Comparison of ENCODE assay signal across 11 mouse cellular contexts in genomic region chr4:133199743-133200142, GRCm38 (mm10). TPM values are rescaled to one million over a fixed set of nuclear protein-coding genes. Genes with fewer than 3 reads are reported as not detected.
DNase-seq lines count a peak whose midpoint lies in the region; ATAC-seq lines count a peak whose summit lies in the region.
"Had no signal": no experiment of that assay in that cellular context is flagged by ENCODE, and none has a peak within 500 bp of the region (broad histone marks: within the 10 kb centered on the region; RNA-seq: fewer than 3 reads in every experiment).

No protein-coding gene starts in this region.

- no peaks in the 10 kb centered on the region for H3K9me3 ChIP-seq in hindbrain, embryonic 10.5 days
- H3K9me3 ChIP-seq in hindbrain, embryonic 13.5 days = no peaks in the 10 kb centered on the region
- H3K9me3 ChIP-seq in midbrain, embryonic 16.5 days (replicated peaks; ENCODE audit: control insufficient read depth, low read length, poor library complexity, severe bottlenecking) = no peaks in the 10 kb centered on the region
- no peaks in the 10 kb centered on the region for H3K9me3 ChIP-seq in midbrain, embryonic 11.5 days (ENCODE audit: control insufficient read depth, low read length)
- no peaks in the 10 kb centered on the region for H3K9me3 ChIP-seq in intestine, embryonic 16.5 days (ENCODE audit: control insufficient read depth, low read length)

- DNase-seq in hindbrain, embryonic 10.5 days (ENCODE audit: low spot score) = no peak
- no peak for DNase-seq in midbrain, embryonic 11.5 days (ENCODE audit: low spot score, missing footprints)
- no peak for DNase-seq in urinary bladder, postnatal 36 days (ENCODE audit: low spot score in 2 of 2)
- no peak for DNase-seq in gastrocnemius, postnatal 14 days
- DNase-seq: embryo, embryonic 11 days had no signal

- H3K27me3 ChIP-seq in hindbrain, embryonic 10.5 days (ENCODE audit: insufficient read depth, poor library complexity, severe bottlenecking) = peaks cover 6% of the 10 kb centered on the region; the same call in 1 of the 2 replicates
- H3K27me3 ChIP-seq in hindbrain, embryonic 13.5 days = no peaks in the 10 kb centered on the region
- no peaks in the 10 kb centered on the region for H3K27me3 ChIP-seq in midbrain, embryonic 16.5 days (ENCODE audit: control insufficient read depth, insufficient read depth, low read depth, low read length)
- no peaks in the 10 kb centered on the region for H3K27me3 ChIP-seq in midbrain, embryonic 11.5 days (ENCODE audit: control insufficient read depth, insufficient read depth, low read length)
- H3K27me3 ChIP-seq in intestine, embryonic 16.5 days (replicated peaks; ENCODE audit: control insufficient read depth, insufficient read depth, low read length) = no peaks in the 10 kb centered on the region

- no peak overlapping the region for H3K4me3 ChIP-seq in hindbrain, embryonic 10.5 days
- H3K4me3 ChIP-seq in hindbrain, embryonic 13.5 days = no peak overlapping the region
- H3K4me3 ChIP-seq in midbrain, embryonic 16.5 days (ENCODE audit: low read depth, low read length) = no peak overlapping the region
- H3K4me3 ChIP-seq in midbrain, embryonic 11.5 days (ENCODE audit: low read depth, low read length) = no peak overlapping the region
- H3K4me3 ChIP-seq in intestine, embryonic 16.5 days (ENCODE audit: low read length) = no peak overlapping the region

- no peak overlapping the region for H3K4me2 ChIP-seq in hindbrain, embryonic 13.5 days
- no peak overlapping the region for H3K4me2 ChIP-seq in midbrain, embryonic 16.5 days (ENCODE audit: low read length)
- no peak overlapping the region for H3K4me2 ChIP-seq in midbrain, embryonic 11.5 days
- H3K4me2 ChIP-seq in intestine, embryonic 16.5 days (ENCODE audit: low read depth, low read length) = no peak overlapping the region

- H3K9ac ChIP-seq in hindbrain, embryonic 13.5 days = no peak overlapping the region
- H3K9ac ChIP-seq in midbrain, embryonic 16.5 days (ENCODE audit: low read depth, low read length) = no peak overlapping the region
- H3K9ac ChIP-seq in midbrain, embryonic 11.5 days (ENCODE audit: low read length) = no peak overlapping the region
- H3K9ac ChIP-seq in intestine, embryonic 16.5 days (ENCODE audit: low read depth, low read length) = peak overlapping the region; percentile 49; the same call in 1 of the 2 replicates

- H3K4me1 ChIP-seq in hindbrain, embryonic 10.5 days (replicated peaks) = peaks cover 73% of the 10 kb centered on the region
- peaks cover 73% of the 10 kb centered on the region for H3K4me1 ChIP-seq in hindbrain, embryonic 13.5 days (replicated peaks)
- peaks cover 48% of the 10 kb centered on the region for H3K4me1 ChIP-seq in midbrain, embryonic 16.5 days (ENCODE audit: control insufficient read depth, insufficient read depth, low read length)
- H3K4me1 ChIP-seq in midbrain, embryonic 11.5 days (ENCODE audit: control insufficient read depth, insufficient read depth, low read length) = peaks cover 45% of the 10 kb centered on the region
- H3K4me1 ChIP-seq in intestine, embryonic 16.5 days (ENCODE audit: control insufficient read depth, insufficient read depth, low read length) = peaks cover 64% of the 10 kb centered on the region

- WGBS in hindbrain, embryonic 10.5 days = 63% methylated on average over 6 of the region's 6 CpGs
- WGBS in hindbrain, embryonic 13.5 days = 61% methylated on average over 6 of the region's 6 CpGs
- WGBS in midbrain, embryonic 16.5 days = 69% methylated on average over 6 of the region's 6 CpGs
- WGBS in midbrain, embryonic 11.5 days = 68% methylated on average over 6 of the region's 6 CpGs
- WGBS in intestine, embryonic 16.5 days = 65% methylated on average over 6 of the region's 6 CpGs

- peaks cover 27% of the 10 kb centered on the region for H3K36me3 ChIP-seq in hindbrain, embryonic 10.5 days
- H3K36me3 ChIP-seq in hindbrain, embryonic 13.5 days = peaks cover 12% of the 10 kb centered on the region
- H3K36me3 ChIP-seq in midbrain, embryonic 16.5 days (ENCODE audit: control insufficient read depth, insufficient read depth, low read length) = peaks cover 4% of the 10 kb centered on the region; the same call in 1 of the 2 replicates
- H3K36me3 ChIP-seq in midbrain, embryonic 11.5 days (ENCODE audit: control insufficient read depth, insufficient read depth, low read length) = peaks cover 4% of the 10 kb centered on the region; the same call in 1 of the 2 replicates
- no peaks in the 10 kb centered on the region; the same call in none of the 2 replicates for H3K36me3 ChIP-seq in intestine, embryonic 16.5 days (ENCODE audit: control insufficient read depth, insufficient read depth, low read length)

- intact Hi-C loops in gastrocnemius, postnatal 14 days (cut with DNase I; ENCODE audit: low total_unique reads) = loop anchor here (5.0 kb wide), 1 partner anchor 187 kb away; the partner anchor contains the start of gene Ahdc1

- ATAC-seq in hindbrain, embryonic 13.5 days (ENCODE audit: low FRiP score) = no peak
- no peak for ATAC-seq in midbrain, embryonic 16.5 days
- ATAC-seq in midbrain, embryonic 11.5 days (ENCODE audit: low FRiP score) = no peak
- no peak for ATAC-seq in intestine, embryonic 16.5 days

- H3K27ac ChIP-seq in hindbrain, embryonic 10.5 days = peak overlapping the region; percentile 64; the same call in 1 of the 2 replicates
- H3K27ac ChIP-seq in hindbrain, embryonic 13.5 days = no peak overlapping the region
- 0 out of 2 replicates have a peak overlapping the region, but pooled peaks have one; percentile 23 for H3K27ac ChIP-seq in midbrain, embryonic 16.5 days (ENCODE audit: low read length)
- no peak overlapping the region for H3K27ac ChIP-seq in midbrain, embryonic 11.5 days (ENCODE audit: low read depth, low read length)
- H3K27ac ChIP-seq in intestine, embryonic 16.5 days (ENCODE audit: low read length) = peak overlapping the region; percentile 88

RNA-seq across cellular contexts. Expression of gene Cd164l2, which starts 12.2 kb away (rescaled TPM):
- 1.1 and 2.2 TPM in 2 replicates for polyA plus RNA-seq in hindbrain, embryonic 10.5 days (2016; fragmentation: Nextera tagmentation; extraction: Ambion mirVana)
- polyA plus RNA-seq in hindbrain, embryonic 13.5 days (2015; fragmentation: Nextera tagmentation; extraction: Ambion mirVana) = 0.78 and 2.5 TPM in 2 replicates
- 3.8 and 4.1 TPM in 2 replicates for polyA plus RNA-seq in midbrain, embryonic 16.5 days (2015; fragmentation: Nextera tagmentation; extraction: Ambion mirVana)
- 0.23 and 0.47 TPM in 2 replicates for polyA plus RNA-seq in midbrain, embryonic 11.5 days (2014; fragmentation: Nextera tagmentation; extraction: Ambion mirVana)
- 1.6 and 2.0 TPM in 2 replicates for polyA plus RNA-seq in intestine, embryonic 16.5 days (2015; fragmentation: Nextera tagmentation; extraction: Ambion mirVana)
- not detected for total RNA-seq in gastrocnemius, postnatal 14 days (2021)
- total RNA-seq: gastrocnemius, postnatal 10 days; megakaryocyte, adult 5-6 weeks; MEL had no signal

RNA-seq across cellular contexts. Expression of gene Gpr3, which starts 12.6 kb away (rescaled TPM):
- polyA plus RNA-seq in hindbrain, embryonic 10.5 days (2016; fragmentation: Nextera tagmentation; extraction: Ambion mirVana) = 0.32 and 0.35 TPM in 2 replicates
- 0.52 and 1.4 TPM in 2 replicates for polyA plus RNA-seq in hindbrain, embryonic 13.5 days (2015; fragmentation: Nextera tagmentation; extraction: Ambion mirVana)
- polyA plus RNA-seq in midbrain, embryonic 16.5 days (2015; fragmentation: Nextera tagmentation; extraction: Ambion mirVana) = 1.5 and 2.0 TPM in 2 replicates
- 0.10 and 0.55 TPM in 2 replicates for polyA plus RNA-seq in midbrain, embryonic 11.5 days (2014; fragmentation: Nextera tagmentation; extraction: Ambion mirVana)
- 0.05 and 0.24 TPM in 2 replicates for polyA plus RNA-seq in intestine, embryonic 16.5 days (2015; fragmentation: Nextera tagmentation; extraction: Ambion mirVana)
- total RNA-seq in gastrocnemius, postnatal 14 days (2021) = not detected
- total RNA-seq: gastrocnemius, postnatal 10 days; megakaryocyte, adult 5-6 weeks had no signal

RNA-seq across cellular contexts. Expression of gene Map3k6, which starts 40.9 kb away (rescaled TPM):
- polyA plus RNA-seq in hindbrain, embryonic 10.5 days (2016; fragmentation: Nextera tagmentation; extraction: Ambion mirVana) = 1.7 and 1.9 TPM in 2 replicates
- polyA plus RNA-seq in hindbrain, embryonic 13.5 days (2015; fragmentation: Nextera tagmentation; extraction: Ambion mirVana) = 1.9 and 2.0 TPM in 2 replicates
- 2.8 TPM in 2 replicates for polyA plus RNA-seq in midbrain, embryonic 16.5 days (2015; fragmentation: Nextera tagmentation; extraction: Ambion mirVana)
- 1.3 and 2.0 TPM in 2 replicates for polyA plus RNA-seq in midbrain, embryonic 11.5 days (2014; fragmentation: Nextera tagmentation; extraction: Ambion mirVana)
- polyA plus RNA-seq in intestine, embryonic 16.5 days (2015; fragmentation: Nextera tagmentation; extraction: Ambion mirVana) = 2.4 and 2.8 TPM in 2 replicates
- total RNA-seq in gastrocnemius, postnatal 14 days (2021) = 10 to 100 TPM in 1 of 2 experiments, 1 to 10 TPM in 1; 4.0 to 15.3 TPM

Comparison
In these comparisons a context has a peak if more than half of its experiments do, and no peak if none do; other contexts are left out.
1. H3K27ac ChIP-seq: peak in hindbrain, embryonic 10.5 days (single experiment), midbrain, embryonic 16.5 days (single experiment) and intestine, embryonic 16.5 days (single experiment); none in hindbrain, embryonic 13.5 days (single experiment) and midbrain, embryonic 11.5 days (single experiment).